Mouse (Mus musculus) limb, embryonic 10.5 days (tissue): Measurements from ENCODE around the gene Hps5. TPM values are rescaled to one million over a fixed set of nuclear protein-coding genes. Genes with fewer than 3 reads are reported as not detected.
"Not testable (repeated sequence)": the region's sequence is repeated elsewhere in the genome, so short reads cannot be mapped to it uniquely, and the experiment has no call there.

Experiments used
- DNase-seq: peaks from one replicate; pipeline ENCODE4 v3.0.0-alpha.2; 2017; ENCODE audit warnings: low spot score
- H3K27ac ChIP-seq: fragments of 300-500 bp; sonication (generic); 2 replicates; pipeline ENCODE4 v1.5.1; 2016; ENCODE audit warnings: mild to moderate bottlenecking
- H3K27me3 ChIP-seq: fragments of 300-500 bp; sonication (generic); 2 replicates; pipeline ENCODE4 v1.6.1; 2016; ENCODE audit warnings: low read depth, mild to moderate bottlenecking; ENCODE audit not compliant: poor library complexity, severe bottlenecking
- H3K36me3 ChIP-seq: fragments of 300-500 bp; sonication (generic); 2 replicates; pipeline ENCODE4 v1.6.1; 2016; ENCODE audit warnings: mild to moderate bottlenecking, moderate library complexity
- H3K4me1 ChIP-seq: fragments of 300-500 bp; sonication (generic); 2 replicates; pipeline ENCODE4 v1.6.1; 2016
- H3K4me3 ChIP-seq: fragments of 300-500 bp; sonication (generic); 2 replicates; pipeline ENCODE4 v1.5.1; 2016; ENCODE audit warnings: mild to moderate bottlenecking, moderate library complexity
- H3K9me3 ChIP-seq: fragments of 300-500 bp; sonication (generic); replicated peaks from 2 replicates; pipeline ENCODE4 v1.6.1; 2016; ENCODE audit warnings: mild to moderate bottlenecking
- WGBS: fragments of 180-500 bp; shearing (Covaris S2); methylation state at CpG from one replicate; pipeline ENCODE4 v1.1.7; 2016; 5-methylcytosine and 5-hydroxymethylcytosine counted together
- polyA plus RNA-seq: library from polyadenylated mRNA; unstranded; fragments of >200 nt; fragmentation: Nextera tagmentation; extraction: Ambion mirVana; gene quantifications from 2 replicates; pipeline ENCODE4 v1.2.1, GENCODE M21; 2016

The Hps5 gene
- polyA plus RNA-seq, 1 experiment from 2014 or later, result 19.5 TPM

DNA sequence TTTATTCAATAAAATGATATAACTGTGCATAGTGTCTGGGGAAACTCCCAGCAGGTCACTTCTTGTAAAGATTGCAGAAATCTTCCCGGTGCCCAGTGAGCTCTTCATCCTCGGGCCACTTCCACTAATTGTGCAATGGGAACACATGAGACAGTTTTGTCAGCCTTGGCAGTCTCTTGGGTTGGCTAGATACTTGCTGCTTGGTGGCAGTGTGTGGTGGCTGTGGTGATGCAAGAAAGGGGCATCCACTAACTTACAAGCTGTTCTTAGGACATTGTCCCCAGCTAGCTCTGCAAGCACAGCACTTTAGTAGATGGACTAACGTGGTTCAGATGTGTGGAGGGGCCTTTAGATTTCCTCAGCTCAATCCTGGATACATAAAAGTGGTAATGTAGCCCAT, 50.0 kb downstream of the Hps5 start:
- WGBS, result 71% methylated on average over 3 of the region's 3 CpGs
- Histone ChIP-seq H3K36me3 (no peaks in the 10 kb centered on the region), H3K4me1 (peaks cover 25% of the 10 kb centered on the region), H3K27ac (no peak overlapping the region), H3K9me3 (no peaks in the 10 kb centered on the region), H3K27me3 (no peaks in the 10 kb centered on the region), H3K4me3 (no peak overlapping the region)
- DNase-seq, result no peak

- not testable (repeated sequence) for DNase-seq, H3K27me3 ChIP-seq, H3K36me3 ChIP-seq, H3K27ac ChIP-seq, H3K4me3 ChIP-seq, H3K9me3 ChIP-seq
- WGBS, result 80% methylated on average over 3 of the region's 3 CpGs
- peaks cover 25% of the 10 kb centered on the region for H3K4me1 ChIP-seq
These were observed 53.0 kb downstream of the Hps5 start, which contains the start of gene Saa1 for GRCm38 (mm10) chr7:46742880-46743279. Gene Saa1, minus strand, starts transcription at chr7:46742980.

- not testable (repeated sequence) for H3K4me3 ChIP-seq, H3K27ac ChIP-seq, DNase-seq, H3K9me3 ChIP-seq, H3K27me3 ChIP-seq, H3K36me3 ChIP-seq
- peaks cover 16% of the 10 kb centered on the region; the same call in 1 of the 2 replicates for H3K4me1 ChIP-seq
- 84% methylated on average over 5 of the region's 5 CpGs for WGBS
These were observed 55.8 kb downstream of the Hps5 start for GRCm38 (mm10) chr7:46740041-46740440.

DNA sequence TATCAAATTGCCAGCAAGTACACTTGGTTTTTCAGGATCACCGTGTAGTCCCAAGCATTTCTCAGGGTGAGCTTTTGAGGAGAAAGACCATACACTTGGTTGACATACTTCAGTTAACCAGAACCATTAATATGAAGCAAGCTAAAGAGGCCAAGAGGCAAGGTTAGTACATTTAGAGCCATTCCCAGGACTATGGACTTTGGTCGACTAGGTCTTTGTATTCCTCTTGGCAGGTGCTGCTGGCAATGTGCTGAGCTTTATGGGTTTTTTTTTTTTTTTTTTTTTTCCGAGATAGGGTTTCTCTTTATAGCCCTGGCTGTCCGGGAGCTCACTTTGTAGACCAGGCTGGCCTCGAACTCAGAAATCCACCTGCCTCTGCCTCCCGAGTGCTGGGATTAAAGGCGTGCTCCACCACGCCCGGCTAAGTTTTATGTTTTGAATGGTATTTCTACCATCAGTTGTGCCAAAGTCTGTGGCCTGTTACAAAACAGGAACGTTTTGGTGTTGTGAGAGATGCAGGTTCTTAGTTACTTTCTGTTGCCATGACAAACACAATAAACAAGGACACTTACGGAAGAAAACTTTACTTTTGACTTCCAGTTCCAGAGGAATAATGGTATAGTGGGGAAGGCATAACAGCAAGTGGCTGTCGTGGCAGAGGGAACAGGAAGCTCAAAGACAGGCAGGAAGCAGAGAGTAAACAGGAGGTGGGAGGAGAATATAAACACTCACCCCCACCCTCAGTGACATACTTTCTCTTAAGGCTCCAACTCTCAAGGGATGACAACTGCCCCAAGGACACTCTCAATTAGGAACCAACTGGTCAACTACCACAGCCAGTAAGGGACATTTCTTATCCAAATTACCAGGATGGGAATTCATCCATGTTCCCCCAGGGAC, 57.1 kb downstream of the Hps5 start:
- no peaks in the 10 kb centered on the region for H3K27me3 ChIP-seq
- H3K4me3 ChIP-seq, result no peak overlapping the region
- 86% methylated on average over 12 of the region's 12 CpGs for WGBS
- no peaks in the 10 kb centered on the region for H3K9me3 ChIP-seq
- H3K4me1 ChIP-seq, result peaks cover 16% of the 10 kb centered on the region; the same call in 1 of the 2 replicates
- H3K27ac ChIP-seq, result no peak overlapping the region
- no peaks in the 10 kb centered on the region for H3K36me3 ChIP-seq
- no peak for DNase-seq

DNA sequence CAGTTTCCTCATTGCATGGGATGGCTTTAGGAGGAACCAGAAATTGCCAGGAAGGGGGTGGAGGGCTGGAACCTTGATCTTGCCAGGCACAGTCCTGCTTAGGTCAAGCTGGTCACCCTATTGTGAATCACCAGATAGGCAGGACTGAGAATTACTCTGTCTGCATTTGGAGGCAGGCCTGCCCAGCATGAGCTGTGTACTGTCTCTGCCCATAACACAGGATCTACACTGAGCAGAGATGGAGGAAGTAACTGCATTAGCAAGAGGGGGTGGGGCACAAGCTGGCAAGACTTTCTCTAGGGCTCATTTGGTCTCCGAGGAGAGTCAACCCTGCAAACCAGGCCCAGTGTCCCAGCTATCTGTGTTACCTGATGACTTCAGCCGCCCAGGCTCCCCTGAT, 60.9 kb downstream of the Hps5 start:
- Histone ChIP-seq H3K27ac (no peak overlapping the region), H3K4me3 (no peak overlapping the region), H3K36me3 (no peaks in the 10 kb centered on the region), H3K4me1 (no peaks in the 10 kb centered on the region), H3K9me3 (no peaks in the 10 kb centered on the region), H3K27me3 (no peaks in the 10 kb centered on the region)
- no peak for DNase-seq
- WGBS, result 66% methylated on average over 2 of the region's 2 CpGs

- Histone ChIP-seq H3K9me3 (no peaks in the 10 kb centered on the region), H3K27me3 (no peaks in the 10 kb centered on the region), H3K4me1 (no peaks in the 10 kb centered on the region), H3K4me3 (no peak within 1 kb of the TSS), H3K36me3 (no peaks in the 10 kb centered on the region), H3K27ac (no peak within 1 kb of the TSS)
- WGBS, result 80% methylated on average over 4 of the region's 4 CpGs
- DNase-seq, result no peak
These were observed 63.4 kb downstream of the Hps5 start, which contains the start of gene Saa4 for GRCm38 (mm10) chr7:46732458-46732857. Gene Saa4, minus strand, starts transcription at chr7:46732603.

DNA sequence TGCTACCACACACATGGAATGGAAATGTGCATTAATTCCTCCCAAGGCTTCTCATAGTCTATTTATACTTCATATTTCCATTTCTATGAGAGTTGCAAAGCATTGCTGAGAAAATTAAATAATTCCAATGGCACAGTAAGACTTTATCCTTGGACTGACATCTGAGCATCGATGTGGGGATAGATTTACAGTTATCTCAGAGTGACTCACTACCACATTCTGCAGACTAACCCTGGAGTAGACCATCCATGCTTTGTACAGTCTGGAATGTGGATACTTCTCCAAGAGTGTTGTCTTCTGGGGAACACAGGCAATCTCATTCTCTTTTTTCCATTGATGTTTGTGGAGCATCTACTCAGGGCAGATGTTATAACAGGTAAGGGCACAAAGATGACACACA, 68.3 kb downstream of the Hps5 start:
- H3K27ac ChIP-seq, result no peak overlapping the region
- no peaks in the 10 kb centered on the region for H3K36me3 ChIP-seq
- 88% methylated on average over 1 of the region's 1 CpGs for WGBS
- no peaks in the 10 kb centered on the region for H3K27me3 ChIP-seq
- DNase-seq, result no peak
- no peaks in the 10 kb centered on the region for H3K9me3 ChIP-seq
- H3K4me3 ChIP-seq, result no peak overlapping the region
- H3K4me1 ChIP-seq, result no peaks in the 10 kb centered on the region

DNA sequence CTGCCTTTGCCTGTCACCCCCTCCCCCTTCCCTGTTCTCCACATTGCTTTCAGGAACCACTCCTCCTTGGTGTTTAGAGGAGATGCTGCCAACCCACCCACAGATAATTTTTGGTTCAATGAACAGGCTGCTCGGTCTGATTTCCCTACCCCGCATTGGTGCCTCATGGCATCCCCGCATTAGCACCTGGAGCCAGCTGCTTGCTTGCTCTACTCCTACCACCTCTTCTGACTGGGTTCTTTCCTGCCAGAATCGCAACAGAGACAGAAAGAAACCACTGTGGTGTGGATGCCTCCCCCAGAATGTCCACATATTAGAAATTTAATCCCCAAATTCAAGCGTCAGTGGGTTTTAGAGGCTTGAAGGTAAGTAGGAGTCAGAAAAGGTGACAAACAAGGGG, 71.5 kb downstream of the Hps5 start:
- H3K4me1 ChIP-seq, result no peaks in the 10 kb centered on the region
- 90% methylated on average over 5 of the region's 5 CpGs for WGBS
- no peak for DNase-seq
- H3K9me3 ChIP-seq, result no peaks in the 10 kb centered on the region
- no peaks in the 10 kb centered on the region for H3K36me3 ChIP-seq
- H3K27ac ChIP-seq, result no peak overlapping the region
- H3K27me3 ChIP-seq, result 0 out of 2 replicates have a peak, but pooled peaks cover 6% of the 10 kb centered on the region
- no peak overlapping the region for H3K4me3 ChIP-seq

DNA sequence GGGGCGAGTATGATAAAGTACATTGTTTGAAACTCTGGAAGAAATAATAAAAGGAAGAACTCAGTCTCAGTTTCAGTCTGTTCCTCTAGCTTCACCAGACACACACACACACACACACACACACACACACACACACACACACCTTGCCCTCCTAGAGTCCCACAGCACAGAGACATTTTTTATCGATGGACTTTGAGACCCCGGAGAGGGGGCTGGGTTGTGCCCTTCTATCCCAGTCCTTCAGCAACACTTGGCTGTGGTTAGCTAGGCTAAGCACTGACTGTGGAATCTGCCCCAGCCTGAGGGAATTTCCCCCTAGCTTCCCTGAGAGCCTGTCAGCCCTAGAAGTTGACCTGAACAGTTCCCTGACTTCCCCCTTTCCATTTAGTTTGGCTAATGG, 72.0 kb downstream of the Hps5 start:
- H3K36me3 ChIP-seq, result no peaks in the 10 kb centered on the region
- 0 out of 2 replicates have a peak, but pooled peaks cover 6% of the 10 kb centered on the region for H3K27me3 ChIP-seq
- no peaks in the 10 kb centered on the region for H3K9me3 ChIP-seq
- H3K27ac ChIP-seq, result no peak overlapping the region
- whole genome bisulfite sequencing, result 95% methylated on average over 3 of the region's 3 CpGs
- no peak overlapping the region for H3K4me3 ChIP-seq
- DNase-seq, result no peak
- H3K4me1 ChIP-seq, result no peaks in the 10 kb centered on the region

- no peak overlapping the region for H3K27ac ChIP-seq
- WGBS, result 96% methylated on average over 6 of the region's 6 CpGs
- no peaks in the 10 kb centered on the region for H3K4me1 ChIP-seq
- H3K4me3 ChIP-seq, result no peak overlapping the region
- DNase-seq, result no peak
- H3K9me3 ChIP-seq, result no peaks in the 10 kb centered on the region
- no peaks in the 10 kb centered on the region for H3K36me3 ChIP-seq
- 0 out of 2 replicates have a peak, but pooled peaks cover 6% of the 10 kb centered on the region for H3K27me3 ChIP-seq
These were observed 72.5 kb downstream of the Hps5 start for GRCm38 (mm10) chr7:46723354-46723753.

- Histone ChIP-seq H3K9me3 (no peaks in the 10 kb centered on the region), H3K4me3 (no peak overlapping the region), H3K4me1 (no peaks in the 10 kb centered on the region), H3K36me3 (no peaks in the 10 kb centered on the region), H3K27ac (no peak overlapping the region), H3K27me3 (0 out of 2 replicates have a peak, but pooled peaks cover 6% of the 10 kb centered on the region)
- no peak for DNase-seq
- WGBS, result 73% methylated on average over 9 of the region's 9 CpGs
These were observed 75.4 kb downstream of the Hps5 start for GRCm38 (mm10) chr7:46720460-46720859.

- no peak for DNase-seq
- Histone ChIP-seq H3K4me3 (no peak overlapping the region), H3K27me3 (0 out of 2 replicates have a peak, but pooled peaks cover 6% of the 10 kb centered on the region), H3K36me3 (no peaks in the 10 kb centered on the region), H3K27ac (no peak overlapping the region), H3K9me3 (no peaks in the 10 kb centered on the region), H3K4me1 (no peaks in the 10 kb centered on the region)
- 83% methylated on average over 7 of the region's 7 CpGs for WGBS
These were observed 76.3 kb downstream of the Hps5 start for GRCm38 (mm10) chr7:46719526-46719925.

- H3K36me3 ChIP-seq, result no peaks in the 10 kb centered on the region
- DNase-seq, result no peak
- WGBS, result 87% methylated on average over 7 of the region's 7 CpGs
These were observed 77.1 kb downstream of the Hps5 start for GRCm38 (mm10) chr7:46718591-46719270.

More at GRCm38 (mm10) chr7:46718591-46719270, 77.1 kb downstream of the Hps5 start:
- Histone ChIP-seq H3K27me3 (0 out of 2 replicates have a peak, but pooled peaks cover 6% of the 10 kb centered on the region), H3K4me1 (peaks cover under 1% of the 10 kb centered on the region; the same call in 1 of the 2 replicates), H3K9me3 (no peaks in the 10 kb centered on the region), H3K4me3 (no peak overlapping the region), H3K27ac (no peak overlapping the region)
